Mouse (Mus musculus) limb, embryonic 13.5 days (tissue): Measurements from ENCODE around the gene Inha. TPM values are rescaled to one million over a fixed set of nuclear protein-coding genes. Genes with fewer than 3 reads are reported as not detected.

Experiments used
- ATAC-seq: fragments of 200-750 bp; cut with Nextera tagmentation; 2 replicates; pipeline ENCODE4 v1.8.0; 2017; ENCODE audit warnings: low read depth, moderate number of reproducible peaks, moderate TSS enrichment; ENCODE audit not compliant: low FRiP score
- H3K27ac ChIP-seq: fragments of 300-500 bp; sonication (generic); 2 replicates; pipeline ENCODE4 v1.5.1; 2015; ENCODE audit warnings: inconsistent platforms, mild to moderate bottlenecking, moderate library complexity
- H3K27me3 ChIP-seq: fragments of 300-500 bp; sonication (generic); 2 replicates; pipeline ENCODE4 v1.6.1; 2015; ENCODE audit warnings: mild to moderate bottlenecking, inconsistent platforms
- H3K36me3 ChIP-seq: fragments of 300-500 bp; sonication (generic); 2 replicates; pipeline ENCODE4 v1.6.1; 2015; ENCODE audit warnings: inconsistent platforms, mild to moderate bottlenecking, moderate library complexity
- H3K4me1 ChIP-seq: fragments of 300-500 bp; sonication (generic); 2 replicates; pipeline ENCODE4 v1.6.1; 2015; ENCODE audit warnings: inconsistent platforms
- H3K4me2 ChIP-seq: fragments of 300-500 bp; sonication (generic); replicated peaks from 2 replicates; pipeline ENCODE4 v1.6.1; 2015; ENCODE audit warnings: inconsistent platforms, mild to moderate bottlenecking, moderate library complexity
- H3K4me3 ChIP-seq: fragments of 300-500 bp; sonication (generic); 2 replicates; pipeline ENCODE4 v1.5.1; 2015; ENCODE audit warnings: moderate library complexity, mild to moderate bottlenecking, inconsistent platforms
- H3K9ac ChIP-seq: fragments of 300-500 bp; sonication (generic); 2 replicates; pipeline ENCODE4 v1.6.1; 2015; ENCODE audit warnings: mild to moderate bottlenecking, inconsistent platforms
- H3K9me3 ChIP-seq: fragments of 300-500 bp; sonication (generic); 2 replicates; pipeline ENCODE4 v1.6.1; 2016; ENCODE audit warnings: inconsistent platforms
- WGBS: fragments of 180-500 bp; shearing (Covaris S2); methylation state at CpG from one replicate; pipeline ENCODE4 v1.1.7; 2015; 5-methylcytosine and 5-hydroxymethylcytosine counted together
- polyA plus RNA-seq: library from polyadenylated mRNA; unstranded; fragments of >200 nt; fragmentation: Nextera tagmentation; extraction: Ambion mirVana; gene quantifications from 2 replicates; pipeline ENCODE4 v1.2.1, GENCODE M21; 2015

Gene Inha
- polyA plus RNA-seq, 1 experiment from 2014 or later: 14.2 TPM

GRCm38 (mm10) chr1:75477966-75478290 is 28.9 kb upstream of the Inha start:
- peak overlapping the region; percentile 84 for H3K4me3 ChIP-seq
- H3K4me2 ChIP-seq: peak overlapping the region; percentile 79
- H3K9me3 ChIP-seq: no peaks in the 10 kb centered on the region
- H3K27me3 ChIP-seq: peaks cover 38% of the 10 kb centered on the region
- H3K27ac ChIP-seq: no peak overlapping the region
- H3K4me1 ChIP-seq: peaks cover 40% of the 10 kb centered on the region
- 0 out of 2 replicates have a peak overlapping the region, but pooled peaks have one; percentile 81 for H3K9ac ChIP-seq
- peaks cover 38% of the 10 kb centered on the region for H3K36me3 ChIP-seq
- ATAC-seq: no peak
- WGBS: 41% methylated on average over 3 of the region's 3 CpGs

- ATAC-seq: no peak
- Histone ChIP-seq H3K36me3 (peaks cover 33% of the 10 kb centered on the region), H3K4me3 (peak overlapping the region; percentile 84), H3K27ac (no peak overlapping the region), H3K9me3 (no peaks in the 10 kb centered on the region), H3K4me2 (peak overlapping the region; percentile 79), H3K27me3 (peaks cover 44% of the 10 kb centered on the region), H3K9ac (peak overlapping the region; percentile 81), H3K4me1 (peaks cover 38% of the 10 kb centered on the region)
- under 1% methylated on average over 19 of the region's 25 CpGs for WGBS
These were observed 28.4 kb upstream of the Inha start for GRCm38 (mm10) chr1:75478497-75478896.

- peak within 1 kb of the TSS; percentile 81 for H3K9ac ChIP-seq
- H3K4me3 ChIP-seq: peak within 1 kb of the TSS; percentile 84
- peaks cover 27% of the 10 kb centered on the region for H3K36me3 ChIP-seq
- peak; percentile 91 for ATAC-seq
- H3K27ac ChIP-seq: peak within 1 kb of the TSS; percentile 63; the same call in 1 of the 2 replicates
- H3K4me2 ChIP-seq: peak within 1 kb of the TSS; percentile 79
- under 1% methylated on average over 74 of the region's 76 CpGs for WGBS
- H3K4me1 ChIP-seq: peaks cover 32% of the 10 kb centered on the region
- H3K27me3 ChIP-seq: peaks cover 49% of the 10 kb centered on the region
- no peaks in the 10 kb centered on the region for H3K9me3 ChIP-seq
These were observed 27.8 kb upstream of the Inha start, which contains the start of the genes Chpf and Tmem198 for GRCm38 (mm10) chr1:75478916-75479634. Gene Chpf (minus strand): TSS chr1:75479307. Gene Tmem198 (plus strand): TSS chr1:75479532.

- Histone ChIP-seq H3K4me2 (peak overlapping the region; percentile 79), H3K4me1 (peaks cover 27% of the 10 kb centered on the region), H3K4me3 (peak overlapping the region; percentile 84), H3K36me3 (peaks cover 21% of the 10 kb centered on the region), H3K9me3 (no peaks in the 10 kb centered on the region), H3K27ac (no peak overlapping the region), H3K9ac (no peak overlapping the region), H3K27me3 (peaks cover 55% of the 10 kb centered on the region)
- ATAC-seq: no peak; the same call in 1 of the 2 replicates
- WGBS: under 1% methylated on average over 24 of the region's 24 CpGs
These were observed 27.3 kb upstream of the Inha start for GRCm38 (mm10) chr1:75479635-75479989.

GRCm38 (mm10) chr1:75480036-75480435 is 26.8 kb upstream of the Inha start:
- no peak for ATAC-seq
- Histone ChIP-seq H3K27me3 (peaks cover 59% of the 10 kb centered on the region), H3K36me3 (peaks cover 17% of the 10 kb centered on the region), H3K4me1 (peaks cover 23% of the 10 kb centered on the region), H3K4me2 (peak overlapping the region; percentile 79), H3K27ac (no peak overlapping the region), H3K9me3 (no peaks in the 10 kb centered on the region), H3K9ac (no peak overlapping the region), H3K4me3 (peak overlapping the region; percentile 84)
- WGBS: 21% methylated on average over 13 of the region's 13 CpGs

GRCm38 (mm10) chr1:75480735-75481134 is 26.1 kb upstream of the Inha start:
- H3K4me2 ChIP-seq: no peak overlapping the region
- H3K36me3 ChIP-seq: peaks cover 10% of the 10 kb centered on the region
- H3K9me3 ChIP-seq: no peaks in the 10 kb centered on the region
- H3K9ac ChIP-seq: no peak overlapping the region
- peaks cover 23% of the 10 kb centered on the region for H3K4me1 ChIP-seq
- no peak overlapping the region for H3K27ac ChIP-seq
- H3K4me3 ChIP-seq: no peak overlapping the region
- 80% methylated on average over 7 of the region's 7 CpGs for WGBS
- peaks cover 66% of the 10 kb centered on the region for H3K27me3 ChIP-seq
- ATAC-seq: no peak

GRCm38 (mm10) chr1:75486561-75486960 is 20.3 kb upstream of the Inha start:
- H3K36me3 ChIP-seq: peaks cover 32% of the 10 kb centered on the region
- peaks cover 14% of the 10 kb centered on the region for H3K4me1 ChIP-seq
- no peak for ATAC-seq
- H3K27ac ChIP-seq: no peak overlapping the region
- H3K27me3 ChIP-seq: peaks cover 82% of the 10 kb centered on the region
- 9% methylated on average over 24 of the region's 24 CpGs for WGBS
- no peaks in the 10 kb centered on the region for H3K9me3 ChIP-seq
- peak overlapping the region; percentile 59 for H3K4me3 ChIP-seq
- H3K9ac ChIP-seq: no peak overlapping the region
- peak overlapping the region; percentile 81 for H3K4me2 ChIP-seq

GRCm38 (mm10) chr1:75487040-75487404 is 19.9 kb upstream of the Inha start:
- no peaks in the 10 kb centered on the region for H3K9me3 ChIP-seq
- peaks cover 14% of the 10 kb centered on the region for H3K4me1 ChIP-seq
- peak overlapping the region; percentile 59 for H3K4me3 ChIP-seq
- H3K27me3 ChIP-seq: peaks cover 79% of the 10 kb centered on the region
- no peak overlapping the region for H3K27ac ChIP-seq
- H3K9ac ChIP-seq: peak overlapping the region; percentile 63
- H3K36me3 ChIP-seq: peaks cover 36% of the 10 kb centered on the region
- under 1% methylated on average over 13 of the region's 13 CpGs for WGBS
- H3K4me2 ChIP-seq: peak overlapping the region; percentile 81
- ATAC-seq: 0 out of 2 replicates have a peak, but pooled peaks have one; percentile 12

GRCm38 (mm10) chr1:75487405-75488161 is 19.3 kb upstream of the Inha start:
- no peak overlapping the region for H3K27ac ChIP-seq
- no peaks in the 10 kb centered on the region for H3K9me3 ChIP-seq
- peak overlapping the region; percentile 63 for H3K9ac ChIP-seq
- peaks cover 42% of the 10 kb centered on the region for H3K36me3 ChIP-seq
- peak overlapping the region; percentile 59 for H3K4me3 ChIP-seq
- WGBS: under 1% methylated on average over 62 of the region's 62 CpGs
- H3K27me3 ChIP-seq: peaks cover 75% of the 10 kb centered on the region
- peak overlapping the region; percentile 81 for H3K4me2 ChIP-seq
- peak; percentile 69 for ATAC-seq
- H3K4me1 ChIP-seq: peaks cover 14% of the 10 kb centered on the region

- H3K27ac ChIP-seq: no peak overlapping the region; the same call in 1 of the 2 replicates
- H3K4me3 ChIP-seq: no peak overlapping the region
- H3K9ac ChIP-seq: no peak overlapping the region
- peaks cover 17% of the 10 kb centered on the region for H3K4me1 ChIP-seq
- peaks cover 41% of the 10 kb centered on the region for H3K27me3 ChIP-seq
- H3K4me2 ChIP-seq: no peak overlapping the region
- no peak for ATAC-seq
- H3K9me3 ChIP-seq: no peaks in the 10 kb centered on the region
- peaks cover 61% of the 10 kb centered on the region for H3K36me3 ChIP-seq
- 84% methylated on average over 34 of the region's 34 CpGs for WGBS
These were observed 15.9 kb upstream of the Inha start for GRCm38 (mm10) chr1:75490785-75491551.

GRCm38 (mm10) chr1:75492579-75493170 is 14.2 kb upstream of the Inha start:
- H3K27me3 ChIP-seq: peaks cover 28% of the 10 kb centered on the region
- no peaks in the 10 kb centered on the region for H3K9me3 ChIP-seq
- H3K4me3 ChIP-seq: no peak overlapping the region
- no peak overlapping the region for H3K9ac ChIP-seq
- WGBS: 47% methylated on average over 24 of the region's 24 CpGs
- H3K36me3 ChIP-seq: peaks cover 78% of the 10 kb centered on the region
- no peak for ATAC-seq
- H3K27ac ChIP-seq: no peak overlapping the region
- peaks cover 15% of the 10 kb centered on the region for H3K4me1 ChIP-seq
- no peak overlapping the region for H3K4me2 ChIP-seq
